Mouse (Mus musculus) G1E (cell line): Measurements from ENCODE around the gene Phlpp1. TPM values are rescaled to one million over a fixed set of nuclear protein-coding genes. Genes with fewer than 3 reads are reported as not detected.

Experiments used
- ATAC-seq: 2 replicates; pipeline ENCODE4 v1.8.0; 2016; ENCODE audit warnings: mild to moderate bottlenecking; ENCODE audit not compliant: insufficient number of reproducible peaks, poor library complexity, low FRiP score, severe bottlenecking; ENCODE audit errors: extremely low read depth
- DNase-seq: peaks from one replicate; pipeline ENCODE4 v3.0.0; 2012; ENCODE audit warnings: low spot score
- H3K27me3 ChIP-seq: 2 replicates; pipeline ENCODE4 v1.6.1; 2012; ENCODE audit warnings: mild to moderate bottlenecking, low read length, inconsistent platforms; ENCODE audit not compliant: insufficient read depth
- H3K36me3 ChIP-seq: replicated peaks from 2 replicates; pipeline ENCODE3; 2012; ENCODE audit warnings: mild to moderate bottlenecking, inconsistent platforms
- H3K4me1 ChIP-seq: 2 replicates; pipeline ENCODE4 v1.6.1; 2012; ENCODE audit warnings: low read depth, low read length, inconsistent platforms, mixed read lengths; ENCODE audit not compliant: insufficient read depth
- H3K4me3 ChIP-seq: 2 replicates; pipeline ENCODE4 v1.5.1; 2012; ENCODE audit warnings: low read depth, mild to moderate bottlenecking, inconsistent platforms, low read length, moderate library complexity, mixed read lengths
- H3K9me3 ChIP-seq: replicated peaks from 2 replicates; pipeline ENCODE4 v1.6.1; 2012; ENCODE audit warnings: inconsistent platforms
- CTCF ChIP-seq: IDR thresholded peaks from 2 replicates; pipeline ENCODE4 v1.5.1; 2012; ENCODE audit warnings: low read depth, low read length, inconsistent platforms, mixed read lengths
- GATA1 ChIP-seq: IDR thresholded peaks from 2 replicates; pipeline ENCODE4 v1.6.1; 2012; ENCODE audit warnings: borderline replicate concordance, low read length, inconsistent platforms, mixed read lengths
- GATA2 ChIP-seq: IDR thresholded peaks from 2 replicates; pipeline ENCODE4 v1.6.1; 2012; ENCODE audit warnings: low read depth, low read length, inconsistent platforms, borderline replicate concordance
- POLR2AphosphoS5 ChIP-seq: IDR thresholded peaks from 2 replicates; pipeline ENCODE4 v1.6.1; 2012; ENCODE audit warnings: low read depth, low read length, inconsistent platforms; ENCODE audit not compliant: insufficient replicate concordance
- TAL1 ChIP-seq: conservative IDR thresholded peaks from 2 replicates; pipeline ENCODE4 v1.6.1; 2012; ENCODE audit warnings: low read depth, low read length, inconsistent platforms, mixed read lengths
- polyA plus RNA-seq: library from polyadenylated mRNA; stranded (reverse); fragments of >175 nt; gene quantifications from 2 replicates; pipeline ENCODE4 v1.2.3, GENCODE M21; 2012
- total RNA-seq, 2 experiments: library from RNA; stranded (forward) in 1 of 2; stranded (reverse) in 1 of 2; fragments of 200-1000 nt in 1 of 2; fragments of >200 nt in 1 of 2; fragmentation: Nextera tagmentation in 1 of 2; gene quantifications; 2 replicates each; pipeline ENCODE4 v1.2.3; 2014 to 2017

Phlpp1 gene
- total and polyA plus RNA-seq, 3 experiments: 6.6 to 25.3 (median 9.2) TPM

GRCm38 (mm10) chr1:106321432-106322126 lies 150.0 kb downstream of the Phlpp1 start:
- Histone ChIP-seq H3K4me3 (no peak overlapping the region), H3K9me3 (no peaks in the 10 kb centered on the region), H3K4me1 (0 out of 2 replicates have a peak, but pooled peaks cover 5% of the 10 kb centered on the region), H3K36me3 (peaks cover 9% of the 10 kb centered on the region), H3K27me3 (no peaks in the 10 kb centered on the region)
- DNase-seq (no peak), ATAC-seq (no peak)
- TF ChIP-seq TAL1 (no peak), GATA2 (no peak), POLR2AphosphoS5 (no peak), GATA1 (no peak), CTCF (no peak)

GRCm38 (mm10) chr1:106326691-106327090 lies 155.1 kb downstream of the Phlpp1 start:
- Histone ChIP-seq H3K36me3 (no peaks in the 10 kb centered on the region), H3K27me3 (no peaks in the 10 kb centered on the region), H3K4me3 (no peak overlapping the region), H3K9me3 (no peaks in the 10 kb centered on the region), H3K4me1 (no peaks in the 10 kb centered on the region)
- ATAC-seq: no peak
- TF ChIP-seq TAL1 (no peak), GATA1 (no peak), GATA2 (no peak), POLR2AphosphoS5 (no peak), CTCF (no peak)
- DNase-seq: no peak

GRCm38 (mm10) chr1:106342100-106342499 lies 170.5 kb downstream of the Phlpp1 start:
- no peak for TF ChIP-seq POLR2AphosphoS5
- no peak for TF ChIP-seq TAL1
- TF ChIP-seq CTCF: no peak
- TF ChIP-seq GATA2: no peak
- TF ChIP-seq GATA1: no peak
- Histone ChIP-seq H3K4me3 (no peak overlapping the region), H3K27me3 (no peaks in the 10 kb centered on the region), H3K36me3 (peaks cover 43% of the 10 kb centered on the region), H3K9me3 (no peaks in the 10 kb centered on the region), H3K4me1 (no peaks in the 10 kb centered on the region)
- no peak for ATAC-seq
- DNase-seq: no peak

GRCm38 (mm10) chr1:106345265-106345664 lies 173.7 kb downstream of the Phlpp1 start:
- Histone ChIP-seq H3K4me1 (no peaks in the 10 kb centered on the region), H3K36me3 (peaks cover 39% of the 10 kb centered on the region), H3K4me3 (no peak overlapping the region), H3K27me3 (no peaks in the 10 kb centered on the region), H3K9me3 (no peaks in the 10 kb centered on the region)
- no peak for ATAC-seq
- no peak for TF ChIP-seq GATA2
- no peak for TF ChIP-seq CTCF
- TF ChIP-seq POLR2AphosphoS5: no peak
- TF ChIP-seq TAL1: no peak
- TF ChIP-seq GATA1: no peak
- DNase-seq: no peak

- DNase-seq (no peak), ATAC-seq (no peak; the same call in 1 of the 2 replicates)
- Histone ChIP-seq H3K27me3 (no peaks in the 10 kb centered on the region), H3K4me3 (no peak overlapping the region), H3K36me3 (peaks cover 35% of the 10 kb centered on the region), H3K9me3 (no peaks in the 10 kb centered on the region), H3K4me1 (no peaks in the 10 kb centered on the region)
- no peak for TF ChIP-seq GATA1
- no peak for TF ChIP-seq POLR2AphosphoS5
- TF ChIP-seq GATA2: no peak
- no peak for TF ChIP-seq TAL1
- no peak for TF ChIP-seq CTCF
Observed at GRCm38 (mm10) chr1:106346776-106347175, 175.2 kb downstream of the Phlpp1 start.

GRCm38 (mm10) chr1:106349116-106349515 lies 177.6 kb downstream of the Phlpp1 start:
- Histone ChIP-seq H3K27me3 (no peaks in the 10 kb centered on the region), H3K9me3 (no peaks in the 10 kb centered on the region), H3K4me1 (no peaks in the 10 kb centered on the region), H3K4me3 (no peak overlapping the region), H3K36me3 (peaks cover 26% of the 10 kb centered on the region)
- no peak for ATAC-seq
- TF ChIP-seq POLR2AphosphoS5 (no peak), GATA2 (no peak), GATA1 (no peak), TAL1 (no peak), CTCF (no peak)
- no peak for DNase-seq

GRCm38 (mm10) chr1:106351512-106351911 lies 180.0 kb downstream of the Phlpp1 start:
- ATAC-seq (no peak), DNase-seq (no peak)
- TF ChIP-seq POLR2AphosphoS5 (no peak), GATA2 (no peak), TAL1 (no peak), CTCF (no peak), GATA1 (no peak)
- no peaks in the 10 kb centered on the region for H3K4me1 ChIP-seq
- peaks cover 23% of the 10 kb centered on the region for H3K36me3 ChIP-seq
- H3K4me3 ChIP-seq: no peak overlapping the region
- no peaks in the 10 kb centered on the region for H3K9me3 ChIP-seq
- no peaks in the 10 kb centered on the region for H3K27me3 ChIP-seq
